Mouse (Mus musculus) spleen, adult 2 months (tissue): Measurements from ENCODE around the gene Lyz2.

Experiments
- CTCF ChIP-seq: fragments of 200-500 bp; IDR thresholded peaks from 2 replicates; pipeline ENCODE4 v1.5.1; 2011; ENCODE audit warnings: mild to moderate bottlenecking, inconsistent platforms; ENCODE audit not compliant: insufficient read depth, insufficient read length, insufficient replicate concordance; ENCODE audit errors: extremely low read depth
- POLR2A ChIP-seq: fragments of 200-500 bp; IDR thresholded peaks from 2 replicates; pipeline ENCODE4 v1.6.1; 2011; ENCODE audit warnings: low read depth, low read length, inconsistent platforms

- no peak for TF ChIP-seq CTCF
- TF ChIP-seq POLR2A: no peak
Measured at GRCm38 (mm10) chr10:117235866-117236265, 46.3 kb downstream of the Lyz2 start.
